Mouse (Mus musculus) bone marrow, adult 2 months (tissue): ENCODE results near the gene Cdc42bpg.

Experiments used
- CTCF ChIP-seq: fragments of 200-500 bp; IDR thresholded peaks from 2 replicates; pipeline ENCODE4 v1.5.1; 2011; ENCODE audit warnings: low read length, control low read depth; ENCODE audit not compliant: control insufficient read depth, insufficient read depth
- POLR2A ChIP-seq: fragments of 200-500 bp; IDR thresholded peaks from 2 replicates; pipeline ENCODE4 v1.6.1; 2011; ENCODE audit warnings: low read depth, mild to moderate bottlenecking, control low read depth, low read length, borderline replicate concordance; ENCODE audit not compliant: control insufficient read depth

DNA sequence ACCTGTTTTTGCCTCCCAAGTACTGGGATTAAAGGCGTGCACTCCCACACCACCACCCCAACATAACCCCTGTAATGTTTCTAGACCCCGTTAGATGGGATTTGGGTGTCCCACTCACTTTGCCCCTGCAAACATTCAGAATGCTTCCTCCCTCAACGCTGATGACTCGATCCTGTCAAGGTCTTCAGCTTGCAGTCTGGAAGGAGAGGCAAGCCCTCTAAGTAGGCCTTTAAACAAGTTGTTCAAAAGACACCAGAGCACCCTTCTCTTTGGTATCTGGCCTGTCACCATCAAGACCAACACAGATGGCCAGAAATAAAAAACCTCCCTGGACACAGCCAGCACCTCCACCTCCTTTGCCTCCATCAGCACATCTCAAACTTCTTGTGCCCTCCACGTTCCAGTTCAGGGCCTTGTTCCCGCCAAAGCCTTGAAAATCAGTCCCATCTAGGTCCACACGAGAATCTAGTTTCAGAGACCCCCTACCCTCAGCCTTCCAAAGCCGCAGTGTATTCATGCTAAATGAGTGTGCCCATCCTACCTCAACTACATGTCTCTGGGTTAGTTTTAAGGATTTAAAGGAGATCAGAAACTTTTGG is 640 bp upstream of the Cdc42bpg start:
- TF ChIP-seq POLR2A (no peak), CTCF (no peak)
